Mouse (Mus musculus) cortical plate, adult 2 months (tissue): ENCODE measurements around the gene Cdh23.

Source experiments
- CTCF ChIP-seq: fragments of 200-500 bp; IDR thresholded peaks from 2 replicates; pipeline ENCODE4 v1.5.1; 2011; ENCODE audit warnings: mild to moderate bottlenecking, control low read depth, low read length; ENCODE audit not compliant: insufficient read depth; ENCODE audit errors: extremely low read depth
- POLR2A ChIP-seq: fragments of 200-500 bp; IDR thresholded peaks from 2 replicates; pipeline ENCODE4 v1.6.1; 2011; ENCODE audit warnings: mild to moderate bottlenecking, low read length, control low read depth; ENCODE audit not compliant: insufficient read depth; ENCODE audit errors: extremely low read depth

DNA sequence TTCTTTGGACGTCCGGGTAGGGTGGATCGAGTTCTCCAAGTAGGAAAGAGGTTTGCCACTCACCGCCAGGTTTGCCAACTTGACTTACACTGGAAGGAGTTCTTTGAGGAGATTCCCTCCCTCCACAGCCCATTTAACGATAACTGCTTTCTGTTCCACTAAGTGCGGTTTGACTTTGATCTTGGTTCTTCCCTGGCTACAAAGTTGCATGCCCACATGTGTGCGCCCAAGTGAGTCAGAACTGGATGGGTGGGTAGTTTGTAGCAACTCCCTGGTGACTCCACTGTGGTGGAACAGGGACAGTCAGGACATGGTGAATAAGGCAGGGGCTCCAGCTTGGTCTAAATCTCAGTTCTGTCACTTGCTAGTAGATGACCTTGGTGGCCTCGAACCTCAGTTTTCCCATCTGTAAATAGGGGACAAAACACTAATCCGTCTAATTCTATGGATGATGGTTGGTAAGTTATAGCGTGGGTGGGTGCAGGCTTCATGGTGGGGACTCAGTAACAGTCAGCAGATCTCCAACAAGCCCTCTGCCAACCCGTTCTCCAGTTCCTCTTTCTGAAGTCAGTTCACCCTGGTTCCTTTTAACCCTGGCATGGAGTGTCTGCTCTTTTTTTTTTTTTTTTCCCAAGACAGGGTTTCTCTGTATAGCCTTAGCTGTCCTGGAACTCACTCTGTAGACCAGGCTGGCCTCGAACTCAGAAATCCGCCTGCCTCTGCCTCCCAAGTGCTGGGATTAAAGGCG is 48.4 kb upstream of the Cdh23 start:
- TF ChIP-seq CTCF (no peak), POLR2A (no peak)
